Mouse (Mus musculus): ENCODE data around the gene Zfp668.

GRCm38 (mm10) chr7:127815116-127815665 is 61.4 kb downstream of the Zfp668 start:
- TF ChIP-seq CTCF (IDR thresholded peaks at IDR 0.05; ENCODE audit: control insufficient read depth, insufficient read depth, insufficient read length): no peak
- TF ChIP-seq MAX (IDR thresholded peaks at IDR 0.05): no peak
